Mouse (Mus musculus) kidney, adult 2 months (tissue): ENCODE measurements around the gene Tet2.

Experiments used
- CTCF ChIP-seq: fragments of 200-500 bp; conservative IDR thresholded peaks from 2 replicates; pipeline ENCODE4 v1.5.1; 2011; ENCODE audit warnings: low read depth, mild to moderate bottlenecking, control low read depth, low read length, moderate library complexity, mixed read lengths; ENCODE audit not compliant: insufficient read depth, insufficient read length
- POLR2A ChIP-seq: fragments of 200-500 bp; IDR thresholded peaks from one replicate; pipeline ENCODE4 v1.6.1; 2011; ENCODE audit warnings: low read depth, low read length, control low read depth

GRCm38 (mm10) chr3:133582969-133583368, 38.0 kb upstream of the Tet2 start:
- TF ChIP-seq POLR2A, result no peak
- no peak for TF ChIP-seq CTCF
